Mouse (Mus musculus): ENCODE results near the gene Gm21882. TPM values are rescaled to one million over a fixed set of nuclear protein-coding genes. Genes with fewer than 3 reads are reported as not detected.
"Not testable (repeated sequence)": the region's sequence is repeated elsewhere in the genome, so short reads cannot be mapped to it uniquely, and the experiment has no call there.

Gene Gm21882
- total RNA-seq (2015) (not detected in 2 replicates), total RNA-seq (2017) (not detected in 2 replicates)

DNA sequence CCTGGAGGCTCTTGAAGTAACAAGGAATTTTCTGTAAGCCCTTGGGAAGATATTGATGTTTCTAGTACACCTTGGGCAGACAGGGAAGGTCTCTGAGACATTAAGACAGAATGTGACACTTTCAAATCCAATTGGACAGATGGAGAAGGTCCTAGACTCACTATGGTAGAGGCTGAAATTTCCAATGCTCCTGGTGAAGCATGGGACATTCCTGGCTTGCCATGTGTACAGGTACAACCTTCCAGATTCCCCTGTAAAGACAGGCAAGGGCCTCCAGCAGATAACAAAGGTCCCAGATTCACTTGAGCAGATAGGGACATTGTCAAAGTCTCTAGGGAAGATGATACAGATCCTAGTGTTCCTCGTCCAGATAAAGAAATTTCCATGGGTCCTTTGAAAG is at the start of gene Gm21882:
Gene Gm21882, minus strand, starts transcription at position 101 of the 400 bp plus-strand sequence.
- ATAC-seq (ENCODE audit: poor library complexity, severe bottlenecking) = not testable (repeated sequence)

Other genes with a start within 250 kb of the Gm21882 start
- not detected in 2 replicates for gene Gm21865, start 64.6 kb downstream of the Gm21882 start, total RNA-seq (2015)
- gene Gm21865, start 64.6 kb downstream of the Gm21882 start, total RNA-seq (2017) = not detected in 2 replicates

All from megakaryocyte, adult 5-6 weeks (primary cell).